Mouse (Mus musculus) Patski (cell line): ENCODE measurements at regions not wholly inside any gene's neighbourhood (a gene's known extent, or its start where the extent isn't known, plus 50 kb on each side); places are given as distances from the start of the nearest gene placed in this dataset.

ENCODE experiments used
- ATAC-seq: fragments of 100-300 bp; one replicate; pipeline ENCODE4 v1.8.0; 2021
- CTCF ChIA-PET: fragments of 350-600 bp; sonication (Branson Sonifier 250); formaldehyde crosslinking; loops from one replicate; lab custom pipeline; 2022; ENCODE audit warnings: inconsistent platforms; lab: Charles Lee
- POLR2A ChIA-PET: fragments of 350-600 bp; sonication (Branson Sonifier 250); formaldehyde crosslinking; loops from one replicate; lab custom pipeline; 2022; ENCODE audit warnings: antibody characterized with exemption, inconsistent platforms; lab: Charles Lee
- DNase-seq: peaks from one replicate; pipeline ENCODE4 v3.0.0-alpha.2; 2011; ENCODE audit warnings: low read depth, low spot score
- H3K27me3 ChIP-seq: fragments of 371-371 bp; one replicate; pipeline ENCODE4 v1.5.1; 2021
- CTCF ChIP-seq: fragments of 100-300 bp; IDR thresholded peaks from one replicate; pipeline ENCODE4 v1.5.1; 2021
- in situ Hi-C: fragments of 300-500 bp; cut with MboI; formaldehyde crosslinking; loops from 3 replicates; pipeline ENCODE4 v1.11.1; 2018; ENCODE audit warnings: low pct_unique_long_range_greater_than_20kb, mixed read lengths

DNA sequence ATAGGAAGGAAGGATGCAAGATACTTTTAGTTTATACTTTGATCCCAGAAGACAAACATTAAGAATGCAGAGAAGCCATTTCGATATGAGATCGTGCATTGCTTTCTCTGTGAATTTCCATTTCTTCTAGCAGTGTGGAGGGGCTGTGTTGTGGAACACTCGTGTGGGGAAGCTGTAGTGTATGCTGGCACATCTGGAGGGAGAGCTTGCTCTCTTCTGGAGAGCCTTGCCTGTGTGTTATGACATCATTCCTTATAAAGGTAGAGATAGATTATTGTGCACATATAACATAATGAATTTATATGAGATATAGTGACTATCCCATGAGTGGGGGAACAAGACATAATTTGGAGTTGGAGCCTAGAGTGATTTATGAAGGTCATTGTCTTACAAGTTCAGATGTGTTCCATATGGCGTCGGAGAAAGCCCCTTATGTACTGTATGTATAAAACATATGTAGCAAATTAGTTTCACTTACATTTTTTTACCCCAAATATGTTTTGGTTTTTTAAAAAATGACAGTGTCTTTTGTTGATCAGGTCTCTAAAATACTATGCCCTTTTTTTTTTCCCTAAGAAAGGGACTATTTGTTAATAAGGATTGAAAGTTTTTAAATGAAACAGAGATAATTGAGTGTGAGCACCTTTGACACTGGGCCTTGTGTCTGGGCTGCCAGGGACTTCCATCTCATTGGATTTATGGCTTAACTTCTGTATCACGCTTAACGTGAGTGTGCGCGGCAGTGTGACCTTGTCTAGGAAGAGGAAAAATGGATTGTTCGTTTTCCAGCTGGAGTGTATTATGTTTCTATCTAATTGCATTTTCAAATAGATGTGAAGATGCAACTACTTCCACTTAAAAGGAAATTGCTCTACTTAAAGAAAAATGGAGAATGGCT is 230.8 kb downstream of the Papss1 start:
- TF ChIP-seq CTCF = no peak
- in situ Hi-C loops = no loop called here
- no peak for DNase-seq
- ChIA-PET CTCF (interaction anchor here (1.3 kb wide), 1 partner anchor 9 kb away, joined by 4 read pairs; no protein-coding TSS in a partner anchor), POLR2A (no interaction called here)
- no peaks in the 10 kb centered on the region for H3K27me3 ChIP-seq
- no peak for ATAC-seq

DNA sequence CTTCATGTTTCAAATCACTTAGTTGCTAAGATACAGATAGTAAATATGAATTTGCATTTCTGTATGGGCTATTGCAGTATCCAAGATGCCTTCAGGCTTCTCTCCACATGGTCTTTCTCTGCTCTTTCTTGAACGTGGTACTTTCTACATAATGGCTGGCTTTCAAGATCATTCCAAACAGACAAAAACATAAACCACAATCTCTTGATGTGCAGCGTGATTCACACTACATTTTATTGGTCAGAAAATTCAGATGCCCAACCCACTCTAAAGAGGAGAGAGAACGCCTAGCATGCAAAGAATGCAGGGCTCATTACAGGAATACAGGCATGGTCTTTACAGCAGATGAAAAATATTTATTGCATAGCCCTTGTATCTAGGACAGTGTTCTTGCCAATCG is 235.2 kb downstream of the Papss1 start:
- H3K27me3 ChIP-seq = no peaks in the 10 kb centered on the region
- POLR2A ChIA-PET = no interaction called here
- CTCF ChIA-PET = no interaction called here
- ATAC-seq (no peak), DNase-seq (no peak)
- TF ChIP-seq CTCF = no peak
- in situ Hi-C loops = no loop called here

DNA sequence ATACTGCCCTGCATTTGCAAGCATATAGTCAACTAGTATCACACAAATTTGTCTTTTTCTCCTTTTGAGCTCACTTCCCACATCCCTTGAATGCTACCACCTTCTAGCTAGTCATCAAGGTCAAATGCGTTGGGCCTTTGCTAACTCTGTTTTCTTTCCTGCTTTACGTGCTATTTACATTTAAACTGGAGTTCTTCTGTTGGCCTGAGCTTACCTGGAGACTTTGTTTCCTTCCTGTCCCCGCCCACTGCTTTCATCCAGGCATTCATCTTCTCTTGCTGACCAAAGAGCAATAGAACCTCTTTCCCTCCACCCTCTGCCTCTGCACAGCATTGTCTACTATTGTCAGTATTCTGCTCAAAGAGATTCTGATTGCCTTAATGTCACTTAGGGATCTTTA is 237.0 kb downstream of the Papss1 start:
- TF ChIP-seq CTCF = no peak
- POLR2A ChIA-PET = no interaction called here
- no peaks in the 10 kb centered on the region for H3K27me3 ChIP-seq
- DNase-seq (no peak), ATAC-seq (no peak)
- CTCF ChIA-PET = interaction anchor here (1.0 to 1.6 kb wide), 2 partner anchors 10 to 15 kb away, joined by 3 to 4 read pairs; no protein-coding TSS in a partner anchor
- in situ Hi-C loops = no loop called here

DNA sequence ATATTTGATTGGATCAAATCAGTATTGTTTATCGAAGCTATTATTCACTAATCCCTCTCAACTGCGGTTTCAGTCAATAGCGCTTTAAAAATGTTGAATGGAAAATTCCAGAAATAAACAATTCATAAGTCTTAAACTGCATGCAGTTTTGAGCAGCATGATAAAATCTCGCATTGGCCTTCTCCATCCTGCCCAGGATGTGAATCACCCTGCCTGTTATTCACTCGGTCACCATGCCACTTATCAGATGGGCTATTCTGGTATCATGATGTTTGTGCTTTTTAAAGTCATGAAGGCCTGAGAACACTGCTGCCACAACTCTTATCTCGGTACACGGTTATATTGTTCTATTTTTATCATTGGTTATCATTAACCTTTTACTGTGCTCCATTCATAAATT is 238.3 kb downstream of the Papss1 start:
- POLR2A ChIA-PET = no interaction called here
- in situ Hi-C loops = no loop called here
- TF ChIP-seq CTCF = no peak
- CTCF ChIA-PET = no interaction called here
- ATAC-seq (no peak), DNase-seq (no peak)
- H3K27me3 ChIP-seq = no peaks in the 10 kb centered on the region

DNA sequence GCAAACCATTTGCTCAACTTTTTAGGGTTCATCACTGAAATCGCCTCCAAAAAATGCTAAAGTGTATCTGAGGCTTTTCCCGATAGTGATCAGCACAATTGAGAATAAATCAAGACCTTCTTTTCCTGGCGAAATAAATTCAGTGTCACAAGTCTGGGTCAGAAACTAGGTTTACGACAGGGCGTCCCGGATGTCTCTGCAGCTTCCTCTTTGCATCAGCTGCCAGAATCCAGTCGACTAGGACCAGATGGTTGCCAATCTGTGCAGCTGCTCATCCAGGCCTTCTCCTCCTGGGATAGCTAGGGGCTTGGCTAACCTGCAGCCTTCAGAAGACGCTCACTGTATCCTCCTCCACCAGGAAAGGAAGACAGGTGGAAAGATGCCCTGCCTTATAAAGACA is 243.6 kb downstream of the Papss1 start:
- DNase-seq = no peak
- in situ Hi-C loops = no loop called here
- ATAC-seq = no peak
- ChIA-PET POLR2A (no interaction called here), CTCF (interaction anchor here (1.0 to 2.7 kb wide), 3 partner anchors 10 to 29 kb away, joined by 3 to 9 read pairs (median 3); no protein-coding TSS in a partner anchor)
- no peak for TF ChIP-seq CTCF
- no peaks in the 10 kb centered on the region for H3K27me3 ChIP-seq

DNA sequence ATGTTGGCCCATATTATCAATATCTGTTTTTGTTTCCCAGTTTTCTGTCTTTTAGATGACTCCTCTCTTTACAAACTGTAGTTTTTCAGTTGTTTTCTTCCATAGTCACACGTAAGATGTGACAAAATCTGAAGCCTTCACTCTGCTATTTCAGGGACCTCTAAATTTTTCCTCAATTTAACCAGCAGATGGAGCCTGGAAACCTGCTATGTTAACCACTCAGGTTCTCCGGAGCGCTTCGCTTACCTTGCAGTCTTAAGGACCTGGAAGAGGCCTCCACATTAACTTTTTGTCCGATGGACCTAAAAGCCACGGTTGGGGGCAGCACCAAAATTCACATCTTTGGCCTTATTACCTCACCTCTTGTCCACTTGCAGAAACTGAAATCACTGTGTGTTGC is 248.4 kb downstream of the Papss1 start:
- peak; percentile 77 for TF ChIP-seq CTCF
- DNase-seq (no peak), ATAC-seq (peak; percentile 61)
- ChIA-PET CTCF (no interaction called here), POLR2A (no interaction called here)
- no peaks in the 10 kb centered on the region for H3K27me3 ChIP-seq
- in situ Hi-C loops = no loop called here

DNA sequence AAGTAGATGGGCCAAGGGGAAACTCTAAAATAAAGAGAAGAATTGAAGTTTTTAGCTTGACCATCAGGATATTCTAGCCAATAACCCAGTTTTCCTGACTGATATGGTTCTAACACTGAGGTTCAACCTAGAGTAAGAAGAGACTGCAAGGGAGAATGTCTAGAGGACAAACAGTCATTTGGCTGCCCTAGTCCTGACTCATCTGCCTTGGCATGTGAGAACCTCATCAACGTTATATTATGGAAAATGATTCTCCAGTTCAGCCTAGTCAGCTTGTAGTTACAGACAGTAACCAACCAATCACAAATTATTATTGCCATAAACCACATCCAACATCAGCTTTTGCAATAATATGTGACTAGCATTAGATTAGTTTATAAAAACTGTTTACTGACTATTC is 254.2 kb downstream of the Papss1 start:
- POLR2A ChIA-PET = no interaction called here
- CTCF ChIA-PET = interaction anchor here (0.9 to 2.0 kb wide), 4 partner anchors 10 to 45 kb away, joined by 3 to 9 read pairs (median 5); no protein-coding TSS in a partner anchor
- H3K27me3 ChIP-seq = no peaks in the 10 kb centered on the region
- in situ Hi-C loops = no loop called here
- ATAC-seq = no peak
- DNase-seq = no peak
- no peak for TF ChIP-seq CTCF

DNA sequence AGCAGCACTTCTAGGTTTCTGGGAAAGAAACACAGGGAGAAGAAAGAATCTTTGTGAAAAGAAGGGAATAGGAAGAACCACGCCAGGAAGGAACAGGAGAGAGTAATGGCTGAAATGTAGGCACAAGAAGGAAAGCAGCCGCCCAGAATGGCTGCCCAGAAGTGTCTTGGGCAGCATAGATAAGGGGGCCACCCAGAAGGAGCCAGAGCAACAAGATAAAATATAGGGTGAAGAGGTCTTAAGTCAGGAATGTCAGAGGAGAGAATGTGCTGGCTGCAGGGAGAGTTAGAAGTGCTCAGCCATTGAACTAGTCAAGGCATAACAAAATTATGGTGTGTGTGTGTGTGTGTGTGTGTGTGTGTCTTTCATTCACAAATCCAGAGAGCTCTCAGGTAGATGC is 227.7 kb upstream of the Dkk2 start:
- H3K27me3 ChIP-seq = no peaks in the 10 kb centered on the region
- ATAC-seq (no peak), DNase-seq (no peak)
- in situ Hi-C loops = no loop called here
- CTCF ChIA-PET = interaction anchor here (1.4 to 1.9 kb wide), 3 partner anchors 12 to 24 kb away, joined by 3 to 5 read pairs (median 4); no protein-coding TSS in a partner anchor
- TF ChIP-seq CTCF = no peak
- POLR2A ChIA-PET = interaction anchor here (1.6 kb wide), 1 partner anchor 10 kb away, joined by 8 read pairs; no protein-coding TSS in a partner anchor

DNA sequence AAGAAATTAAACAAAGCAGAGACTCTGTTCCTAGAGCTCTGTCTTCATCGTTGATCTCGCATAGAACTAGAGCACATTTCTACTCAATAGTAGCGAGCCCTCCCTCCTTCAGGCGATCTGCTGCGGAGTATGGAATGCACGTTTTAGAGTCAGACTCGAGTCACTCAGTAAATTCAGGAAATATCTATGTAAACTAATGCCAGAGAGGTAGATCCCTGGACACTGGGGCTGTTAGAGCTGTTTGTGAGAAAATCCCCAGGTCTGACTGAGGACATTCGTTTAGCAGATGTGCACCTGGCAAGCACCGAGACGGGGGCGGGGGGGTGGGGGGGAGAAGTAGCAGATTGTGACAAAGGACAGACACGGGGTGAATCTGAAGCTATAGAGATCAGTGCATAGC is 226.0 kb upstream of the Dkk2 start:
- ATAC-seq (no peak), DNase-seq (no peak)
- no peaks in the 10 kb centered on the region for H3K27me3 ChIP-seq
- TF ChIP-seq CTCF = no peak
- CTCF ChIA-PET = interaction anchor here (1.1 to 1.9 kb wide), 3 partner anchors 13 to 25 kb away, joined by 3 to 5 read pairs (median 4); no protein-coding TSS in a partner anchor
- POLR2A ChIA-PET = no interaction called here
- in situ Hi-C loops = no loop called here

DNA sequence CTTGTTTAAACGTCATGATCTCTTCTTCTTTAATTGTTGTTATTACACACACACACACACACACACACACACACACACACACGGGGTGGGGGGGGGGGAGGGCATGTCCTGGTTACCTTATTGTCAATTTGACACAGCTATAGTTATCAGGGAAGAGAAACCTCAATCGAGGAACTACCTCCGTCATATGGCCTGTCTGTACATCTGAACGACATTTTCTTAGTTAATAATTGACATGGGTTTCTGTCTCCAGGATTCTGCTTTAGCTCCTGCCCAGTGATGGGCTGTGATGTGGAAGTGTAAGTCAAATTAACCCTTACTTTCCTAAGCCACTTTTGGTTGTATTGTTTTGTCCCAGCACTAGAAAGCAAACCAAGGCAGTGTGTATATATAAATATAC is 220.0 kb upstream of the Dkk2 start:
- in situ Hi-C loops = no loop called here
- no peak for TF ChIP-seq CTCF
- no peaks in the 10 kb centered on the region for H3K27me3 ChIP-seq
- DNase-seq (no peak), ATAC-seq (no peak)
- CTCF ChIA-PET = interaction anchor here (0.7 to 3.3 kb wide), 4 partner anchors 12 to 212 kb away, joined by 3 to 11 read pairs (median 3); no protein-coding TSS in a partner anchor
- POLR2A ChIA-PET = no interaction called here

DNA sequence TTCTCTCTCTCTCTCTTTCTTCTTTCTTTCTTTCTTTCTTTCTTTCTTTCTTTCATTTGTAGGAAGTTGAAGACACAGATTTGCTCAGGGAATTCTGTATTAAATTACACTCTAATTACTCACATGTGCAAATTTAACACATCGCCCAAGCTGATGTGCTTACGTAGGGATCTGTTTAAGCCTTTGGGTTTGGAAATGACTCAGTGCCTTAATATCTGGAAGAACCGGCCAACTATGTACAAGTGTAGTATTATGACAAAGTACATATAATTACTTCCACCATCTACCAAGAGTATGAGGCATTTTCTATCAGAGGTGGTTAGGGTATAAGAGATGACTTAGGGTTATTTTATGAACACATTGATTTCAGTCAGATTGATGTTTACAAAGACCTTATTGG is 217.8 kb upstream of the Dkk2 start:
- no peak for TF ChIP-seq CTCF
- no peaks in the 10 kb centered on the region for H3K27me3 ChIP-seq
- ChIA-PET CTCF (interaction anchor here (3.3 kb wide), 1 partner anchor 14 kb away, joined by 11 read pairs; no protein-coding TSS in a partner anchor), POLR2A (no interaction called here)
- DNase-seq (no peak), ATAC-seq (no peak)
- in situ Hi-C loops = no loop called here
